Mouse (Mus musculus) 3134 (cell line): ENCODE measurements around the gene Dph6.

Source experiments
- DNase-seq: peaks from one replicate; pipeline ENCODE4 v3.0.0-alpha.2; 2011; ENCODE audit warnings: low spot score; ENCODE audit not compliant: insufficient read length; ENCODE audit errors: extremely low read depth

Gene Dph6

GRCm38 (mm10) chr2:114542325-114542724 is 112.4 kb downstream of the Dph6 start:
- no peak for DNase-seq

- DNase-seq, result no peak
These were observed 114.3 kb downstream of the Dph6 start for GRCm38 (mm10) chr2:114540416-114540815.

GRCm38 (mm10) chr2:114536032-114536431 is 118.7 kb downstream of the Dph6 start:
- no peak for DNase-seq

GRCm38 (mm10) chr2:114531010-114531756 is 123.6 kb downstream of the Dph6 start:
- no peak for DNase-seq

- no peak for DNase-seq
These were observed 134.3 kb downstream of the Dph6 start for GRCm38 (mm10) chr2:114520414-114520813.

GRCm38 (mm10) chr2:114519907-114520306 is 134.9 kb downstream of the Dph6 start:
- no peak for DNase-seq

GRCm38 (mm10) chr2:114492398-114492797 is 162.4 kb downstream of the Dph6 start:
- DNase-seq, result no peak

GRCm38 (mm10) chr2:114491907-114492306 is 162.9 kb downstream of the Dph6 start:
- no peak for DNase-seq

GRCm38 (mm10) chr2:114486980-114487379 is 167.8 kb downstream of the Dph6 start:
- no peak for DNase-seq
